Mouse (Mus musculus) MEL-GATA-1-ER (cell line): ENCODE results near the gene Wdr92.
A peak's percentile ranks its signal among the peaks of the same experiment; 100 is the strongest.

Source experiments
- DNase-seq: peaks from one replicate; pipeline ENCODE4 v3.0.0-alpha.2; 2012; ENCODE audit warnings: low read depth; ENCODE audit errors: extremely low read depth

The Wdr92 gene

GRCm38 (mm10) chr11:17181807-17182206 is at the start of gene Wdr92:
TSS of gene Wdr92 (plus strand) at chr11:17182107.
- DNase-seq, result no peak

GRCm38 (mm10) chr11:17135638-17136037 is 46.3 kb upstream of the Wdr92 start:
- no peak for DNase-seq

- DNase-seq, result no peak
Observed at GRCm38 (mm10) chr11:17138306-17139033, 43.4 kb upstream of the Wdr92 start.

GRCm38 (mm10) chr11:17158858-17159737 is 22.8 kb upstream of the Wdr92 start, which contains the start of gene Ppp3r1:
TSS of gene Ppp3r1 (plus strand) at chr11:17159263.
- DNase-seq, result peak; percentile 86

GRCm38 (mm10) chr11:17159738-17160241 is 22.1 kb upstream of the Wdr92 start:
- peak; percentile 19 for DNase-seq

- peak; percentile 66 for DNase-seq
Observed at GRCm38 (mm10) chr11:17160242-17160641, 21.7 kb upstream of the Wdr92 start.

- DNase-seq, result no peak
Observed at GRCm38 (mm10) chr11:17163956-17164355, 18.0 kb upstream of the Wdr92 start.

- no peak for DNase-seq
Observed at GRCm38 (mm10) chr11:17166627-17167026, 15.3 kb upstream of the Wdr92 start.

GRCm38 (mm10) chr11:17169262-17169661 is 12.6 kb upstream of the Wdr92 start:
- DNase-seq, result no peak

GRCm38 (mm10) chr11:17170938-17171729 is 10.8 kb upstream of the Wdr92 start:
- no peak for DNase-seq

GRCm38 (mm10) chr11:17172300-17172699 is 9.6 kb upstream of the Wdr92 start:
- no peak for DNase-seq

GRCm38 (mm10) chr11:17176638-17177037 is 5.3 kb upstream of the Wdr92 start:
- no peak for DNase-seq

GRCm38 (mm10) chr11:17180753-17181152 is 1.2 kb upstream of the Wdr92 start:
- no peak for DNase-seq

- no peak for DNase-seq
Observed at GRCm38 (mm10) chr11:17183165-17183564, 1.3 kb downstream of the Wdr92 start.

- no peak for DNase-seq
Observed at GRCm38 (mm10) chr11:17187649-17188048, 5.7 kb downstream of the Wdr92 start.

GRCm38 (mm10) chr11:17188786-17189185 is 6.9 kb downstream of the Wdr92 start:
- no peak for DNase-seq

GRCm38 (mm10) chr11:17192151-17192844 is 10.4 kb downstream of the Wdr92 start:
- no peak for DNase-seq

- no peak for DNase-seq
Observed at GRCm38 (mm10) chr11:17199170-17199569, 17.3 kb downstream of the Wdr92 start.

GRCm38 (mm10) chr11:17199840-17200501 is 18.1 kb downstream of the Wdr92 start:
- DNase-seq, result no peak

GRCm38 (mm10) chr11:17200936-17201335 is 19.0 kb downstream of the Wdr92 start:
- no peak for DNase-seq
